Mouse (Mus musculus) liver, embryonic 14.5 days (tissue): ENCODE results near the gene Obscn. TPM values are rescaled to one million over a fixed set of nuclear protein-coding genes. Genes with fewer than 3 reads are reported as not detected.

ENCODE experiments used
- ATAC-seq: fragments of 200-750 bp; cut with Nextera tagmentation; 2 replicates; pipeline ENCODE4 v1.8.0; 2017; ENCODE audit warnings: moderate number of reproducible peaks, mild to moderate bottlenecking, moderate library complexity; ENCODE audit not compliant: insufficient read depth
- DNase-seq, 3 experiments: peaks; one replicate each; pipeline ENCODE4 v3.0.0-alpha.2; 2012 to 2013; ENCODE audit warnings: low read depth in 3 of 3, low spot score in 3 of 3
- H3K27ac ChIP-seq: fragments of 300-500 bp; sonication (generic); 2 replicates; pipeline ENCODE4 v1.5.1; 2014; ENCODE audit warnings: moderate library complexity, mild to moderate bottlenecking, control low read depth, inconsistent platforms
- H3K27me3 ChIP-seq: fragments of 300-500 bp; sonication (generic); 2 replicates; pipeline ENCODE4 v1.6.1; 2014; ENCODE audit warnings: mild to moderate bottlenecking, low read length, moderate library complexity; ENCODE audit not compliant: control insufficient read depth, insufficient read depth
- H3K36me3 ChIP-seq: fragments of 300-500 bp; sonication (generic); replicated peaks from 2 replicates; pipeline ENCODE4 v1.6.1; 2014; ENCODE audit warnings: low read depth; ENCODE audit not compliant: control insufficient read depth, insufficient read depth
- H3K4me1 ChIP-seq, 2 experiments: fragments of 200-500 bp in 1 of 2; fragments of 300-500 bp in 1 of 2; sonication (generic) in 1 of 2; replicated peaks; 2 replicates each; pipeline ENCODE4 v1.6.1; 2012 to 2014; ENCODE audit warnings: antibody characterized with exemption in 1 of 2, inconsistent platforms in 1 of 2, low read length in 1 of 2; ENCODE audit not compliant: control insufficient read depth in 2 of 2, insufficient read depth in 2 of 2
- H3K4me2 ChIP-seq: fragments of 300-500 bp; sonication (generic); 2 replicates; pipeline ENCODE4 v1.6.1; 2014; ENCODE audit warnings: low read depth, mild to moderate bottlenecking, control low read depth, moderate library complexity
- H3K4me3 ChIP-seq, 2 experiments: fragments of 200-500 bp in 1 of 2; fragments of 300-500 bp in 1 of 2; sonication (generic) in 1 of 2; 2 replicates each; pipeline ENCODE4 v1.5.1; 2012 to 2014; ENCODE audit warnings: low read depth in 2 of 2, low read length in 2 of 2, mild to moderate bottlenecking in 2 of 2, control low read depth in 1 of 2, inconsistent platforms in 1 of 2, moderate library complexity in 1 of 2; ENCODE audit not compliant: insufficient read depth in 1 of 2
- H3K9ac ChIP-seq: fragments of 300-500 bp; sonication (generic); replicated peaks from 2 replicates; pipeline ENCODE4 v1.6.1; 2014; ENCODE audit warnings: mild to moderate bottlenecking, control low read depth, moderate library complexity
- H3K9me3 ChIP-seq: fragments of 300-500 bp; sonication (generic); 2 replicates; pipeline ENCODE4 v1.6.1; 2016; ENCODE audit warnings: low read length, mixed read lengths; ENCODE audit not compliant: control insufficient read depth
- CTCF ChIP-seq: IDR thresholded peaks from 2 replicates; pipeline ENCODE4 v1.5.1; 2016; ENCODE audit warnings: antibody characterized with exemption, low read depth, control low read depth
- EP300 ChIP-seq: IDR thresholded peaks from 2 replicates; pipeline ENCODE4 v1.6.1; 2016; ENCODE audit warnings: antibody characterized with exemption, low read depth
- WGBS: fragments of 180-500 bp; shearing (Covaris S2); extraction: QIAGEN DNeasy Blood & Tissue Kit; methylation state at CpG from one replicate; pipeline ENCODE4 v1.1.7; 2014; ENCODE audit not compliant: insufficient replicate concordance; 5-methylcytosine and 5-hydroxymethylcytosine counted together
- polyA plus RNA-seq, 2 experiments: library from polyadenylated mRNA; depleted of rRNA in 1 of 2; stranded (reverse) in 1 of 2; unstranded in 1 of 2; fragments of >200 nt; fragmentation: Nextera tagmentation in 1 of 2; extraction: Ambion mirVana in 1 of 2; gene quantifications; 2 replicates each; pipeline versions ENCODE4 v1.2.1 to v1.2.3; 2012 to 2014

The Obscn gene
- polyA plus RNA-seq, 2 experiments = 0.06 to 0.11 TPM

DNA sequence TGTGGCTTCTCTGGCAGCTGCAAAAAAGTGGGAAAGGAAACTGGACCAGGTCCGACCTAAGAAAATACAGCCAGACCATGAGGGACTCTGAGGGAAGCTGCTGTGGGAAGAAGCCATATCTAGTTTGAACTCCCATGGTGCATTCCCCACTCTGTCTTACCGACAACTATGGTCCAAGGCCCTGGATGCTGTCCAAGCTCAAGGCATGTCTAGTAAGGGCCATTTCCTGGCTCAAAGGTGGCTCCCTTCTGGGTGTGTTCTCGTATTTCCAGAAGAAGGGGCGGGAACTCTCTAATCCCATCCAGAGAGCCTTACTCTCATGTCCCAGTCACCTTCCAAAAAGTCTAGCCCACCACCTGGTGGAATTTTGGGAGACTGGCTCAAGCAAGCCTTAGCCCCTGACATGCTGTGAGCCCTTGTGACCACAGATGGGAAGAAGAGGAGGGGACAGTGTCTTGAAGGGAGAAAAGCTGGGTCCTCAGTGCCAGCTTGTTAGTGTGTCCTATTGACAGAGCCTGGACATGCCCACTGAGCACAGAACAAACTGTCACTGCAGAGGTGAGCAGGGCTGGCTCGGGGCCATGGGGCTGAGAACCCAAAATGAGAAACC lies 155.7 kb downstream of the Obscn start:
- no peaks in the 10 kb centered on the region for H3K27me3 ChIP-seq
- H3K27ac ChIP-seq = no peak overlapping the region
- no peak for DNase-seq
- no peak for ATAC-seq
- H3K9ac ChIP-seq = no peak overlapping the region
- 73% methylated on average over 5 of the region's 5 CpGs for whole genome bisulfite sequencing
- peaks cover 17% of the 10 kb centered on the region for H3K36me3 ChIP-seq
- no peak overlapping the region for H3K4me3 ChIP-seq
- H3K4me1 ChIP-seq = peaks cover 7 to 17% of the 10 kb centered on the region in 2 experiments
- H3K4me2 ChIP-seq = peak overlapping the region; percentile 78
- H3K9me3 ChIP-seq = no peaks in the 10 kb centered on the region
- TF ChIP-seq CTCF (no peak), EP300 (no peak)

DNA sequence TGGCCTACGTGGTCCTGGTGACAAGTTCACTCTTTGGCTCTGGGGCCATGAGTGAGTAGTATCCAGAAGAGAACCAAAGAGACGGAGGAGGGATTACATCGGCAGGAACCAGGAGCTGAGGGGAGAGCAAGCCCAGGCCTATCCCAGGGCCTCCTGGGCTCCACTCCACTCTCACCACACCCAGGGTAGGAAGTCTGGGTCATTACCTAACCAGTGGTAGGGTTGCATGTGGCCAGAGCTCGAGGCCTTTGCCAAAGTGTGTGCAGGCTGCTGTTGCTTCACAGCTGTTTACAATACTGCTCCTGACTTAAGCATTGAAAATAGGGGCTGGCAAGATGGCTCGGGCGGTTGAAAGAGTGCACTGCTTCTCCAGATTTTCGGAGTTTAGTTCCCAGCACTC lies 156.5 kb downstream of the Obscn start:
- Histone ChIP-seq H3K9ac (peak overlapping the region; percentile 93), H3K4me1 (peaks cover 7 to 17% of the 10 kb centered on the region in 2 experiments), H3K9me3 (no peaks in the 10 kb centered on the region), H3K36me3 (peaks cover 17% of the 10 kb centered on the region), H3K27me3 (no peaks in the 10 kb centered on the region), H3K27ac (no peak overlapping the region; the same call in 1 of the 2 replicates), H3K4me3 (peak overlapping the region; percentile 65 to 96), H3K4me2 (peak overlapping the region; percentile 78)
- TF ChIP-seq EP300 (no peak), CTCF (no peak)
- ATAC-seq = no peak
- DNase-seq = no peak
- WGBS = 51% methylated on average over 7 of the region's 7 CpGs

DNA sequence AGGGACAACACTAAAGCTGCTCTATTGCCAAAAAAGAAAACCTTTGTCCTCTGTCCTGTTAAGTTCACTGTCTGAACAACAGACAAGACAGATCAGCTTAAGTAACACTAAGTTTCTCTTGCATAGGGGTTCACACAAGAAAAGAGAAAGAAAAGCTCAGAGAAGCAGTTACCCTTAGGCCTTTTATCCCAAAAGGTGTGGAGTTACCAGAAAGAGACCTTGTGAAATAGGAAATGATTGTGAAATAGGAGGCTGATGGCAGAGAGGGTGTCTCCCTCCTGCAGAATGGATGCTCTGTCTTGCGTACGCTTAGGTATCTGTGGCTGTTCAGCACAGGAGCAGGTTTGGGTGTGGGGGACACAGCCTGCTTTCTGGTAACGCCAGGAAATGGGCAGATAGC lies 157.0 kb downstream of the Obscn start:
- DNase-seq = no peak
- Histone ChIP-seq H3K27me3 (no peaks in the 10 kb centered on the region), H3K9me3 (no peaks in the 10 kb centered on the region), H3K4me2 (peak overlapping the region; percentile 78), H3K9ac (peak overlapping the region; percentile 93), H3K27ac (peak overlapping the region; percentile 45), H3K4me1 (peaks cover 7 to 17% of the 10 kb centered on the region in 2 experiments), H3K4me3 (peak overlapping the region; percentile 65 to 96), H3K36me3 (peaks cover 17% of the 10 kb centered on the region)
- ATAC-seq = no peak
- TF ChIP-seq EP300 (no peak), CTCF (no peak)
- WGBS = 45% methylated on average over 3 of the region's 3 CpGs

DNA sequence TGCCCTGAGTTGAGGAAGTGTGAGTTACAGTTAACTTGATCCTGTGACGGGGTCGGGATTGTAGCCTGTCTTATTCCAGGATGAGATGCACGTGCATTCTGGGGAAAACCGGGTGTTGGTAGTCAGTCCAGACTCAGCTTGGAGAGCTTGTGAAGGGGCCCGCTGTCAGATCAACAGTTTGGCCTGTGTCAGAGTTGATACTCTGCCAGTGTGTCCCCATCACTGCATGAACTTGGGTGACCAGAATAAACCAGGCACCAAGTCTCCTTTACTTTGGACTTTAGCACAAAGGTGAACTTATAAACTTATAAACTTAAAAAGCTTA lies 157.5 kb downstream of the Obscn start:
- H3K9me3 ChIP-seq = no peaks in the 10 kb centered on the region
- H3K4me3 ChIP-seq = peak overlapping the region; percentile 65 to 96
- no peaks in the 10 kb centered on the region for H3K27me3 ChIP-seq
- WGBS = under 1% methylated on average over 5 of the region's 5 CpGs
- DNase-seq (no peak), ATAC-seq (peak; percentile 11; the same call in 1 of the 2 replicates)
- peak overlapping the region; percentile 45 for H3K27ac ChIP-seq
- no peak for TF ChIP-seq CTCF
- no peak for TF ChIP-seq EP300
- H3K36me3 ChIP-seq = peaks cover 12% of the 10 kb centered on the region
- peaks cover 7 to 17% of the 10 kb centered on the region in 2 experiments for H3K4me1 ChIP-seq
- peak overlapping the region; percentile 93 for H3K9ac ChIP-seq
- H3K4me2 ChIP-seq = peak overlapping the region; percentile 78

DNA sequence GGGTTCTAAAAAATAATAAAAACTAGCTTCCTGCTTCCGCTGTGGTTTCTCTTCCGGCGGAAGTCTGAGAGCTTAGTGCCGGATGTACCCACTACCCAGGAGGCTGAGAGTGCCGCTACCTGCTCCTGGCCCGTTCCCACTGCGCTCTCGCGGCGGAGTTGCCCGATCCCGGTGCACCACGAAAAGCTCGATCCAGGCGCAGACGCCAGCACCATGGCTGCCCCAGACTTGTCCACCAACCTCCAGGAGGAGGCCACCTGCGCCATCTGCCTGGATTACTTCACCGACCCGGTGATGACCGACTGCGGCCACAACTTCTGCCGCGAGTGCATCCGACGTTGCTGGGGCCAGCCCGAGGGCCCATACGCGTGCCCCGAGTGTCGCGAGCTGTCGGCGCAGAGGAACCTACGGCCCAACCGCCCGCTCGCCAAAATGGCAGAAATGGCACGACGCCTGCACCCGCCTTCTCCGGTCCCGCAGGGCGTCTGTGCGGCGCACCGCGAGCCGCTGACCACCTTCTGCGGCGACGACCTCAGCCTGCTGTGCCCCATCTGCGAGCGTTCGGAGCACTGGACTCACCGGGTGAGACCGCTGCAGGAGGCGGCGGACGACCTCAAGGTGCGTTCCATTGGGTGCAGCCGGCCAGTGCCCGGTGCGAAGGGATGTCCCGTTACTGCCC lies 158.0 kb downstream of the Obscn start, which contains the start of gene Trim11:
Gene Trim11, plus strand, starts transcription at position 67 of the 679 bp plus-strand sequence.
- WGBS = under 1% methylated on average over 64 of the region's 64 CpGs
- peaks cover 11% of the 10 kb centered on the region for H3K36me3 ChIP-seq
- no peaks in the 10 kb centered on the region for H3K27me3 ChIP-seq
- no peaks in the 10 kb centered on the region for H3K9me3 ChIP-seq
- TF ChIP-seq EP300 (no peak), CTCF (no peak)
- peak within 1 kb of the TSS; percentile 65 to 96 for H3K4me3 ChIP-seq
- peak in 1 of 3 experiments; percentile 42 for DNase-seq
- H3K4me2 ChIP-seq = peak within 1 kb of the TSS; percentile 78
- H3K9ac ChIP-seq = peak within 1 kb of the TSS; percentile 93
- ATAC-seq = peak; percentile 67
- peaks cover 7 to 17% of the 10 kb centered on the region in 2 experiments for H3K4me1 ChIP-seq
- H3K27ac ChIP-seq = peak within 1 kb of the TSS; percentile 77
